Mouse (Mus musculus) ovary, adult 18-20 months (tissue): ENCODE data around the gene Fam189b.
A peak's percentile ranks its signal among the peaks of the same experiment; 100 is the strongest.
"Not testable (repeated sequence)": the region's sequence is repeated elsewhere in the genome, so short reads cannot be mapped to it uniquely, and the experiment has no call there.

Experiments used
- DNase-seq: peaks from one replicate; pipeline ENCODE4 v3.0.0; 2022; ENCODE audit warnings: low spot score, mixed read lengths

Gene Fam189b

DNA sequence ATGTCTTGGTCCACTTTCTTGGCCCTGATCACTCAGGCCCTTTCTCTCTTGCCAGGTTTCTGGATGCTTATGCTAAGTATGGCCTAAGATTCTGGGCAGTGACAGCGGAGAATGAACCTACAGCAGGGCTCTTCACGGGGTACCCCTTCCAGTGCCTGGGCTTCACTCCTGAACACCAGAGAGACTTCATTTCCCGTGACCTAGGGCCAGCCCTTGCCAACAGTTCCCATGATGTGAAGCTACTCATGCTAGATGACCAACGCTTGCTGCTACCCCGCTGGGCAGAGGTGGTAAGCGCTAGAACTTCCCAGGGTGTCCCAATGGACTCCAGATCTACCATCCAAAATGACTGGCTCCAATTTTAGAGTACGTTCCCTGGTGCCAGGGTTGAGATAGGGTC is 23.1 kb downstream of the Fam189b start:
- DNase-seq, result no peak

DNA sequence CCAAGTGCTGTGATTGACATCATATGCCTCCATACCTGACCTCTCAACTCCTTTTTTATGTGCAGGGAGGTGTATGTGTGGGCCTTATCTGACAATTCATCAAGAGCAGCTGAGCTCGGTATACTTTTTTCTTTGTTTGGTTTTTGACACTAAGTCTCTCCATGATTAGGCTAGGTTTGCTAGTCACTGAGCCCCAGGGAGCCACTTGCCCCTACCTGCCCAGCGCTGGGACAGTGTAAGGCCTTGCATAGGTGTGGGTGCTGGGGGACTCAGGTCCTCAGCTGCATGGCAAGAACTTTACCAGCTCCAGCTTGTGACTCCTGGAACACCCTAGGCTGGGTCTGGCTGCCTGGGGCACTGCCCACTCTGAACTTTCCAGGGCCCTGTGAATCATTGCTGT is 23.8 kb downstream of the Fam189b start:
- no peak for DNase-seq

DNA sequence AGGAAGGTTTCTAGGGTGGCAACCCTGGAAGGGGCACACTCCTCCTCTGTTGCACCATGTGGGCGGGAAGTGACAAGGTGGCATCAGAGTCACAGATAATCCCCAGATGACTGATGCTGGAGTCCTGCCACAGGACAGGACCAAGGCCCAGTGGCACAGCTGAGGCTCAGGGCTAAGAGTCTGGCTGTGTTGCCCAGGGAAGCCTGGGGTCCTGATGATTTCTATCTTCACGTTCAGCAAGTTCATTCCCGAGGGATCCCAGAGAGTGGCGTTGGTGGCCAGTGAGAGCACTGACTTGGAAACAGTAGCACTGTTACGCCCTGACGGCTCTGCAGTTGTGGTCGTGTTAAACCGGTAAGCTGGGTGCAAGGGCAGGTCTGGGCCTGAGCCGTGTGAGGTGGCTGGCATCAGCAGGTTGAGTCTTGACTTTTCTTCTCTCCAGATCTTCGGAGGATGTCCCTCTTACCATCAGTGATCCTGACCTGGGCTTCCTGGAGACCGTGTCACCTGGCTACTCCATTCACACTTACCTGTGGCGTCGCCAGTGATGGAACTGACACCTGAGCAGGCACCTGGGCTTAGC is 25.2 kb downstream of the Fam189b start:
- DNase-seq, result no peak

DNA sequence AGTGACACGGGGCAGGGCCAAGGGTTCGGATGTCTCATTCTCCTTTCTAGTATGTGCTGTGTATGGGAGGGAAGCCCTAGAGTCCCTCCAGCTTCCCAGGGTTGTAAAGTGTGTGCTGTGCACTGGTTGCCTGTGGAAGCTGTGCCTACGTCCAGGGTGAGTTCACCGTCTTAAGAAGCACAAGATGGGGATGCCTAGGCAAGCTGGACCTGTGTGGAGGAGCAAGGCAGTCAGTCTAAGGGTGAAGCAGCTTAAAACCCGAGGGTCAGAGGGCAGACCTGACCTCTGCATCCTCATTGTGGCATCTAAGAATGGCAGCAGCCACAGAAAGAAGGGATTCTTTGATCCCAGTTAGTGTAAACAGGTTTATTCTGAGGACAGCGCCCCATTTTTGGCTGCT is 25.8 kb downstream of the Fam189b start:
- DNase-seq, result no peak

DNA sequence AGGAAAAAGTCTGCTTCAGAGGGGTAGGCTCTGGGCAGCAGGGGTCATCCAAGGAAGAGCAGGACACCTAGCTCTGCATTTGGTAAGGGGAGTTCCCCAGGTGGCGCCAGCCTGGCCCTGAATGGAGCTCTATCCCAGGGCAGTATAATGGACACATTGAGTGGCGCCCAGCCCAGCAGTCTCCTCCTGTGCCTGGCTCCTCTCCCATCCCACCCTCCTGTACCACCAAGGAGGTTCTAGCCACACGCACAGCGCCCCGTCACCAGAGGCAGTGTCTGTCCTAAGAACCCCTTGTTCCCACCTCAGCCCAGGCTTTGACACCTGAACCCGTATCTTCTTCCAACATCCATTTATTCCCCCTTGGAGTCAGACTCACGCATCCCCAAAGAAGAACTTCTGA is 26.8 kb downstream of the Fam189b start:
- DNase-seq, result no peak

- no peak for DNase-seq
These were observed 27.2 kb downstream of the Fam189b start for GRCm38 (mm10) chr3:89210162-89210561.

DNA sequence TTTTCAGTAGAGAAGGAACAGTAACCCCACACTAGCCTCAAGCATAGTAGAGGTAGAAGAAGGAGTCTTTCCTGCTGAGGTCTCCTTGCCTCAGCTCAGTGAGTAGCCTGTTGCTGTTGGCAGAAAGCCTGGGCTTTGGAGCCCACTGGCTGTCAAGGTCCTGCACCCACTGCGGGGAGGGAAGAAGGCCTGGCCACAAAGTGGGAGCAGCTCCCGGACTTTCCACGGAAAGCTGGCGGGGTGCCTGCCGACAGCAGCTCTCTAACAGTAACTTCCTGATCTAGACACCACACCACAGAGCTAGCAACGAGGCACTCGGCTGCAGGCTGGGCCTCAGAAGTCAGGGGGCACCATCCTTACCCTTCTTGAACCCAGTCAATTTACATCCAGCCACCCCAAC is 27.8 kb downstream of the Fam189b start:
- peak; percentile 49 for DNase-seq

GRCm38 (mm10) chr3:89213803-89214530 is 31.0 kb downstream of the Fam189b start:
- DNase-seq, result peak; percentile 93

DNA sequence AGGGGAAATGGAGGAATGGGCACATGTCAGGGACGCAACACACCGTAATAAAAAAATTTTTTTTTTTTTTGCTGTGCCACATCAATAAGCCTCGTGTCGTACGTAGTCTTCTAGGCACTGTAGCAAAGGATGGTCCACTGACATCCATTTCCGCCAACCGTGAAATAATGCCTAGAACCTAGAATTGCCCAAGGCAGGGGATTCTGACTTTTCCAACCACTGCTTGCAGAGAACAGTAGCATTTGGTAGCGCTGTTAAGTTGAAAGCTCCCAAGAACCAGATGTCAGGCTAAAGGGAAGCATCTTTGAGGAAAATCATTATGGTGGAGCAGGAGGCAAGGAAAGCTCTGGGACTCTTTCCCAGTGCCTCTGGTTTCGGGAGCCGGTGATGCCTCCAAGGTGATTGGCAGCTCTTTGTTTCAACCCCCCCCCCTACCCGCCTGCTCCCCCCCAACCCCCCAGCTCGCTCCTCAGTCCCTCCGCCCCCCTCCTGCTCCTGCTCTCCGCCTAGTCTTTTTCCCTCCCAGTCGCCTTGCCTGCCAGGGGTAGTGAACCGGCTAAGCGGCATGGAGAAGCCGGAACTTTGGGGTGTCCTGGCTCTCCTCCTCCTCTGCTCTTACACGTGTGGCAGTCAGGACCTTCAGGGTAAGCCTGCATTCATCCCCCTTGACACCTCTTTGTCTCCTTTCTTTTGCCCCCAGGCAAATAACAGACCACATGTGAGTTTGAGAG is 31.9 kb downstream of the Fam189b start, which contains the start of gene Thbs3:
TSS of gene Thbs3 (plus strand) at position 500 of the 731 bp plus-strand sequence.
- no peak for DNase-seq

DNA sequence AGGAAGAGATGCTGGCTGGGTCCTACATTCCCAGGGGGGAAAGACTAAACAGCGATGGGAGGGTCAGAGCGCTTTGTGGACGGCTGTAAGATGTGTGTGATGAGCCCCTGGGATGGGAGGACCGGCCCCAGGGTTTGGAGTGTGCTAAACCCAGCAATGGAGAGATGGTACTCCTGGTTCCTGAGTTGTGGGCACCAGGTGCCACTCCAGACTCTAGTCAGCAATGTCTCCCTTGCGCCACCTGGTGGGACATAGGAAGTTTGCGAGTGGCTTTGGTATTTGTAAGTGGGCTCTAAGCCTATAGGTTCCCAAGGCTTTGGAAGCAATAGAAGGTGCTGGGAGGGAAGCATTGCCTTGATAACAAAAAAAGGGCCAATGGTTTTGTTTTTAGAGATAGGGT is 32.9 kb downstream of the Fam189b start:
- peak; percentile 58 for DNase-seq

GRCm38 (mm10) chr3:89216407-89216806 is 33.5 kb downstream of the Fam189b start:
- DNase-seq, result not testable (repeated sequence)

DNA sequence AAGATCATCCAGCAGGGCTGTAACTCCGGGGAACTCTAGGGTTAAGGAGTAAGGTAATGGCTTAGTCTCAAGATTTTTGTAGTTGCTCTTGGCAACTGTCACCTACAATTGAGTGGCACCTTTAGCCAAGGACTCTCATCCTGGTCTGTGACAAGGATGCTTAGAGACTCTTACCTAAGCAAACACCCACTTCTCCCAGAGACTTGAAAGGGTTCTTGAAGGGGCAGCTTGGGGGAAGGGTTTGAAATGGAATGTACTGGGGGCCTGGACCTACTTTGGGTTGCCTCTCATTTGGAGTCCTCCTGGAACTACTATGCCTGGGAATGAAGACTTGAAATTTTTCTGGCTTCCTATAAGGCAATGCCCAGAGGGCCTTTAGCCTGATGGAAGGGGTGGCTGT is 35.3 kb downstream of the Fam189b start:
- DNase-seq, result no peak

DNA sequence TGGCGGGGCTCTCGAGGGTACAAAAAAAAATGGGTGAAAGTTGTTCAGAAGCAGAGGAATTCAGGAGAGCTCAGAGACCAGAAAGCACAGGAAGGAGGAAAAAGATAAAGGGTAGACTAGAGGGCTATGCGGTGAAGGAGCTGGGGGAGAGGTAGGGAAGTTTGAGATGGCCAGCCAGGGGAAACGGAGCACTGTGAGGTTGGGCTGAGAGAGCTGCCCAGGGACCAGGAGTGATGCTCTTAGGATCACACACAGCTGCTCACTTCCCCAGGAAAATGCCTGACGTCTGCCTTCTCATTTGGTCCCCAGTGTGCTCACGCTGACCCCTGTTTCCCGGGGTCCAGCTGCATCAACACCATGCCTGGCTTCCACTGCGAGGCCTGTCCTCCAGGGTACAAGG is 36.6 kb downstream of the Fam189b start:
- DNase-seq, result no peak

- DNase-seq, result no peak
These were observed 38.2 kb downstream of the Fam189b start for GRCm38 (mm10) chr3:89221167-89221566.

- DNase-seq, result no peak
These were observed 41.9 kb downstream of the Fam189b start for GRCm38 (mm10) chr3:89224796-89225195.

DNA sequence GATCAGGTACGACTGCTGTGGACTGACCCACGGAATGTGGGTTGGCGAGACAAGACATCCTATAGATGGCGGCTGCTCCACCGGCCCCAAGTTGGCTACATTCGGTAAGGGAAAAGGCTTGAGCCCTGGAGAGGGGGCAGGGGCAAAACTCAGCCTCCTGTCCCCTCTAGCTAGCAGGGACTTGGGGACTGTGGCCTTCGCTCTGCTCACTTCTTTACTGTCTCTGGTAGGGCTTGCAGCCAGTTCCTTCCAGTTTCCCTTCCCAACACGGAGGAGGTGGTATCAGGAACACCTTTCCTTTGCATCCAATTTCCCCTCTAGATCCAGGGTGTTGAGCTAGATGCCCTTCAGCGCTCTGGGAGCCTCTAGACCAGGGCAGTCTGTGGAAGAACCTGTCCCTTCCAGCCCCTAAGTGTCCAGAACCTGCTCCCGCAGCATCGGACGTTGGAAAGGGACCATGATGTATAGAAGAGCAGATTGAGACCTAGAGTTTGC is 42.4 kb downstream of the Fam189b start:
- DNase-seq, result no peak

DNA sequence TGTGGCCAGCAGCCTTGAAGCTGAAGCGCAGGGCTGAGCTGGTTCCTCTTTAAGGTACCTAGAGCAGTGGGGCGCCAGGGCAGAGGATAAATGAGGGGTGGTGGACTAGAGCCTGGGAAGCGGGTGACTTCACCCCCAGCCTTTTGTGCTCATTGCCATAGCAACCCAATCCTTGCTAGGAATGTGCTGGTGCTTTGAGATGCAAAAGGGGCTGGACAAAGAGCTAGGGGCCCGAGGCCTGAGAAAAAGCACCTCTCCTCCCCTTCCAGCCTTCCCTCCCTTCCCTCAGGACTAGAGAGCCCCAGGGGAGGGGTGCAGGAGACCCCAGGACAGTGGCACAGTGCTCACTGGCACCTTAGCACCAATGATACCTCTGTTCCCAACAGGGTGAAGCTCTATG is 43.0 kb downstream of the Fam189b start:
- no peak for DNase-seq

GRCm38 (mm10) chr3:89226361-89226760 is 43.4 kb downstream of the Fam189b start:
- DNase-seq, result no peak

GRCm38 (mm10) chr3:89226900-89227299 is 44.0 kb downstream of the Fam189b start, which contains the start of gene Mtx1:
Gene Mtx1, minus strand, starts transcription at chr3:89227088.
- no peak for DNase-seq

DNA sequence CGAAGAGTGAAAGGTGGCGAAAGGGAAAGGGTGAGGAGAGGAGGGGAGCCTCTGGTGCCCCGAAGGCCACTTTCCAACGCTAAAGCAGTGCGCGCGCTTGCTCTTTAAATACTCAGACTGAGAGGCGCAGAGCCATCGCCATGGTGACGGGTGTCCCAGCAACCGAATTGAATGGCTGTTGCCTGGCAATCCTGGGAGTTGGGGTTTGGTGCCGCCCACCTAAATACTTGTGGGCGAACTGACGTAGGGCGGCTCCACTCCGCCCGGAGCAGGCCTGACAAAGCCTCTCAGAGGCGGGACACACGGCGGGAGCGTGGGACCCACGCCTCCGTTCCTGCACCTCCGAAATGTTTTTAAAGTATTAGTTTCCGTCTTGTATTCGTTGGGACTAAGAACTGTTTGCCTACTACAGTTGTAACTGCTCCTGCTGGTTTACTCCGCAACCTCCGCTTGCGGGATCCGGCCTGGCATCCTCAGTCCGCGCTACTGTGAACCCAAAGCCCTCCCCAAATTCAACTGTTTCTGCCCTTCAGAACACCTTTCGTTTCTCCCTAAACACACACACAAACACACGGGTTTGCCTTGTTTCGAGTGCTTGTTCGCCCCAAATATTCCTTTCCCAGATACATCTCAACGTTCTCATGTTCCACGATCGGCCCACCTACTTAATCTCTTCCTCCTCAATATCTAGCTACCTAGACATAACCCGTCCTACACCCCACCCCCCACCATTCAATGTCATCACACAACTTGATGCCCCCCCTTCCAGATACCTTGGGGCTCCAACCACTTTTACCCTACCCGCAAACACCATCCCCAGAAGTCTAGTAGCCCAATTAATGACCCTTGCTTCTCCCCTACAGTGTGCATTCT is 44.6 kb downstream of the Fam189b start:
- DNase-seq, result peak; percentile 89

- DNase-seq, result peak; percentile 68
These were observed 45.2 kb downstream of the Fam189b start for GRCm38 (mm10) chr3:89228180-89228549.

DNA sequence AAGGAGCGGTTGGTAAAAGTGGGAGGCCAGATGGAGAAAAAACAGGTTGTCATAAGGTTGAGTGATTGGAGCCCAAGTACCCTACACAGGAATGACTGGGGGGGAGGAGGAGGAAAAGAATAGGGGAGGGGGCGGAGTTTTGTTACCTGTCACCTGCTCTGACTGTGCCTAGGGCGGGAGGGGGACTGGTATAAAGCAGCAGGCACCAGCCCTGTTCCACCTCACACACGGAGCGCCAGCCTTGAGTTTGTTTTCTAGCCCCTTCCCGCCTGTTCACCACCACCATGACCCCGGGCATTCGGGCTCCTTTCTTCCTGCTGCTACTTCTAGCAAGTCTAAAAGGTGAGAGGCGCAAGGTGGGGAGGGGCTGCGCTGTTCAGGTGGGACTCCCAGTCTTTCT is 45.9 kb downstream of the Fam189b start, which contains the start of gene Muc1:
TSS of gene Muc1 (plus strand) at position 222 of the 400 bp plus-strand sequence.
- no peak for DNase-seq
